Mouse (Mus musculus): ENCODE measurements around the gene Ilf3.
A peak's percentile ranks its signal among the peaks of the same experiment; 100 is the strongest.
"Not testable (repeated sequence)": the region's sequence is repeated elsewhere in the genome, so short reads cannot be mapped to it uniquely, and the experiment has no call there.

Ilf3 gene

DNA sequence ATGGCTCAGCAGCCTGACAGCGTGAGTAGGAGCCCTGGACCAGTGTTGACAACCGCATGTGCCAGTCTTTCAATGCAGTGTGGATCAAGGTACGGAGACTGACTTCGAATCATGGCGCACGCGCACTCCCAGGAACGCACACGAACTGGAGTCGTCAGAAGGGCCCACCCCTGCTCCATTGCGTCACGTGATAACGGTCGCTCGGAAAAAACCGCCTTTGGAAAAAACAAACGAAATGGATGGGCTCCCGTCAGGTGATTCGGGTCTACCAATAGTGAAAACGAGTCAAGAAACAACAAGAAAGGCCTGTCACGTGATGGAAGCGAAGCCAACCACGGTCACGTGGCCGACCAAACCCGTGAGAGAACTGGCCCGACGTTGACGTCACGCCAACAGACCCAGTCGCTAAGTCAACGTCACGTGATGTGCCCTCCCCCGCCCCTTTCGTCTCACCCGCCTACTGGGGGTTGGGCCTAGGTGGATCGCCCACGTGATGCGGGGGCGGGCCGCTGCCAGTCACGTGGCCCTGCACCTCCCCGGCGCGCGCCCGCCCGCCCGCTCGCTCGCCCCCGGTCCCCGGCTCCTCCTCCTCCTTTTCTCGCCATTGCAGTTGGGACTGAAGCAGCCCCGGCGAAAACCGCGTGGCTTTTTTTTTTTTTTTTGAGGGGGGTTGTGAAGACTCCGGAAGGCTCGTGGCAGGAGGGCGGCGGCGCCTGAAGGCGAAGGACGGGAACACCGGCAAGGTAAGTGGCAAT, at the start of gene Ilf3:
Ilf3 (plus strand) TSS at position 515 of the 755 bp plus-strand sequence.
- DNase-seq = peak; percentile 100

DNA sequence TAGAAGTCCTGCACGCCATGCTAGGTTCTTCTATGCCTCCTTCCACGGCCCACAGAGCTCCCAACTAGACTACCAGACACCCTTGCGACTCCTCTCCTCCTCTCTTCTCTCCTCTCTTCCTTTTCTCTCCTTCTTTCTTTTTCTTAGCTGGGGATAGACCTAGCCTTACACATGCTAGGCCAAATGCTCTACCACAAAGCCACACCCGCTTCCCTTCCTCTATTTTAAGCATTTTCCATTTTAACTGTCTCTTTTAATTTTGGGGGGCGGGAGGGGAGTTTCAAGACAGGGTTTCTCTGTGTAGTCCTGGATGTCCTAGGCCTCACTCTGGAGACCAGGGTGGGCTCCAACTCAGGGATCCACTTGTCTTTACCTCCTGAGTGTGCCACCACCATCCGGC, 48.9 kb upstream of the Ilf3 start:
- no peak for DNase-seq

DNA sequence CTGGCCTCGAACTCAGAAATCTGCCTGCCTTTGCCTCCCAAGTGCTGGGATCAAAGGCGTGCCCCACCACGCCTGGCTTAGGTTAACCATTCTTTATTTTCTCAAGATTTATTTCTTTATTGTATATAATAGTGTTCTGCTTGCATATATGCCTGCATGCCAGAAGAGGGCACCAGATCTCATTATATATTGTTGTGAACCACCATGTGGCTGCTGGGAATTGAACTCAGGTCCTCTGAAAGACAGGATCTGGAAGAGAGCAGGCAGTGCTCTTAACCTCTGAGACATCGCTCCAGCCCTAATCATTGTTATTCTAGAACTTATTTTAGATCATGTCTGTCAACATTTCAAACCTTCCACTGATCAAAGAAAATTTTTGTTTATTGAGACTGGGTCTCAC, 48.2 kb upstream of the Ilf3 start:
- no peak for DNase-seq

DNA sequence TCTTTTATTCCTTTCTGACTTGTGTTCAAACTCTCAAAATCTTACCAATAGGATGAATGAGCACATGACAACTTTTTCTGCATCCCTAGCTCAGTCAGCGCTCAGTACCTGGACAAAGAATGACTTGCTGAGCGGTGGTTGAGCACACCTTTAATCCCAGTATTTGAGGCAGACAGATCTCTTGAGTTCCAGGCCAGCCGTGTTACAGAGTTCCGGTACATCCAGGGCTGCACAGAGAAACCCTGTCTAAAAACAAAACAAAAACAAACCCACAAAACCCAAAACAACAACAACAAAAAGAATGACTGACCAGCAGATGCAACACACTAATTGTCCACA, 47.4 kb upstream of the Ilf3 start:
- no peak for DNase-seq

DNA sequence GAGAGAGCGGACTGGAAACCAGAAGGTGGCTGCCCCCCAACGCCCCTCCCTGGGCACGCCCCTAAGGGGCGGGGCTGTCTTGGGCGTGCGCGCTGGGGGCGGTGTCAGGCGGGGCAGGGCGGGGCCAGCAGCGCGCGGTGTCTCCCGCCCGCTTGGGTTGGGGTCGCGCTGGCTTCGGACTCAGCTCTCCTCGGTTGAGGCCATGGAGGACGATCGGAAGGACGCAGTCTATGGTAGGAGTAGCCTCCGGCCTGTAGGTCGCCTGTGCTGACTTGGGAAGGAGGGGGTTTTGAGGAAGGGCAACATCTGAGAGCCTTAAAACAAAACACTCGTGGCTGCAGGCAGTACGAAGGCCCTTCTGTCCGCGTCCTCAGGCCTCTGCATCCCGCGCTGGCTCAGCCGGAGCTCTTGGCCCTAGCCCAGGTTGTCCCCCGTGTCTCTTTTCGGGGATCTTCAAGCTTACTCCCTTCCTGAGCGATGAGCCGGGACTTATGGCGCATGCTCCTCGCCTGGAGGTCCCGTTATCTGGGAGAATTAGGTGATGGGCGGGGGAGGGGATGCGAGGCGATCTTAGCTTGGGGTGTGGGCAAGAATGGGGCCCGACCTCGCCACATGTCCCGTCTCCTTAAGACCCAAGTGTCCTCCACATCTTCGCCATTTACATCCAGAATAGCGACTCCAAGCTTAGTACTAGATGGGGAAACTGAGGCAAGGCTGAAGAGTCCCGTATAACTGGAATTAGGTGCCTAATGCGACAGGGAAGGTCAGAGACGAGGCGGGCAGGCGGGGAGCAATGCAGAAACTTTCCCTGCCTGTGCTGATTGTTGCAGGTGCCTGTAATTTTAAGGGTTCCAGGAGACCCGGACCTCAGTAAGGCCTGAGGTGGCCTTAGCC, 46.8 kb upstream of the Ilf3 start, which contains the start of gene Slc44a2:
Slc44a2 (plus strand) TSS at position 80 of the 894 bp plus-strand sequence.
- DNase-seq = peak; percentile 78

DNA sequence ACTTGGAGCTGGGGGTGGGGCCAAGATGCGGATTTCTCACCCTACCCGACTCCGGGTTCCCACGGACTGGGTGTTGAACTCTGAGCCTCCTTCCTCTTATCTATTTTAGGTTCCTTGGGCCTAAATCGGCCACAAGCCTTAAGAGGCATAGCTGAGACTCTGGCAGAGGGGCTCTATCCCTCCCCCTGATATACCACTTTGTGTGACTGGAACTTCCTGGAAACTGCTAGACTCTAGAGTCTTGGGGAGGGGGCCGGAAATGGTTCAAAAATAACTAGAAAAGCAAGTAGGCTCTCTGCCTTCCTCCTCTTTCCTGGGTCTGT, 46.2 kb upstream of the Ilf3 start:
- DNase-seq = peak; percentile 62

DNA sequence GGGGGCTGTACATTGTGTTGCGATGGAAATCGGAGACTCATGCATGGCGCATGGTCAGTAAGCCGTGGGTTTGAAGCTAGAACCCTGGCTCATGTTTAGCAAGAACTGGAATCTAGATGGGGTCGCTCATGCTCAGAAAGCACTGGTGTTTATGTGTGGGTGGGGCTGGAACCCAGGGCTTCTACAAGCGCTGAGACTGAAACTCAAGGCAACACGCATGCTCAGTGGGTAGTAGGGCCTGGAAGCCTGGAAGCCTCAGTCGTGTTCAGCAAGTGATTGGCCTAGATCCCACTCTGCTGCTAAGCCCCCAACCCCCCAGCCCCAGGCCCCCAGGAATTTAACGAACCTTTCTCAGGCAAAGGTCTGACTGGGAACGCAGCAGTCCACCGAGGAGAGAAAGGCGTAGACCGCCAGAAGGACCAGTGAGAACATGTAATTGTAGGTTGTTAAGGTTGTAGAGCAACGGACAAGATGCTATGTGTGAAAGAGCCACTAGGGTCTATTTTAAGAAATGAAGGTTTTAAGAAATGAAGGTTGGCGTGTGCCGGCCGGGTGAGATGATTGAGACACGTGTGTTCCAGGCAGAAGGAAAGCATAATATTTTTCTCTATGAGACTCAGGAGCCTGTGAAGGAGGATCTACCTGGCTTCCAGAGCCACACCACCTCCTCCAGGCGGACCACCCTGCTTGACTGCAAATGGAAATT, 45.3 kb upstream of the Ilf3 start:
- no peak for DNase-seq

DNA sequence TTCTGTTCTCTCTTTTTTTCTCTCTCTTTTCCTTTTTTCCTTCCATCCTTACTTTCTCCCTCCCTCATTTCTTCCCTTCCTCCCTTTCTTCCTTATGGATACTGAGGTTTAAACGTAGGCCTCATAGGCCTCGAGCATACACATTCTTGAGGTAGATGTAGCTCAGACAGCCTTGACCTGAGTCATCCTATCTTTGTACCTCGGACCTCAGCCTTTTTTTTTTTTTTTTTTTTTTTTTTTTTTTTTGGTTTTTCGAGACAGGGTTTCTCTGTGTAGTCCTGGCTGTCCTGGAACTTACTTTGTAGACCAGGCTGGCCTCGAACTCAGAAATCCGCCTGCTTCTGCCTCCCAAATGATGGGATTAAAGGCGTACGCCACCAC, 44.8 kb upstream of the Ilf3 start:
- DNase-seq = not testable (repeated sequence)

DNA sequence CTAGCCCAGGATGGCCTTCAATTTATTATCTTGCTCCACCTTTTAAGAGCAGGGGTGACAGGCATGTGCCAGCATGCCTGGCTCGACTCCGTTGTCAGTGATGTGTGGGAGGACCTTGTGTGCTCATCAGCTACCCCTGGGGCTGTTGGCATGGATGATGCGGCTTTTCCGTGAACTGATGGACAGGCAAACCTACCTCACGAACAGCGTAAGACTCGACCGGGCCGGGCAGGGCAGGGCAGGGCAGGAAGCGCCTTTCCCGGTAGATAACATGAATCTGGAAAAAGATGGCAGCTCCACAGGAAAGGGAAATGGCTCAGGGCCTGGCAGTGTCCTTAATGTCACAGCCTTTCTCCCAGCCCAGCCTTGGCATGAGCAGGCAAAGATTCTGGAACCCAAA, 43.4 kb upstream of the Ilf3 start:
- DNase-seq = no peak

DNA sequence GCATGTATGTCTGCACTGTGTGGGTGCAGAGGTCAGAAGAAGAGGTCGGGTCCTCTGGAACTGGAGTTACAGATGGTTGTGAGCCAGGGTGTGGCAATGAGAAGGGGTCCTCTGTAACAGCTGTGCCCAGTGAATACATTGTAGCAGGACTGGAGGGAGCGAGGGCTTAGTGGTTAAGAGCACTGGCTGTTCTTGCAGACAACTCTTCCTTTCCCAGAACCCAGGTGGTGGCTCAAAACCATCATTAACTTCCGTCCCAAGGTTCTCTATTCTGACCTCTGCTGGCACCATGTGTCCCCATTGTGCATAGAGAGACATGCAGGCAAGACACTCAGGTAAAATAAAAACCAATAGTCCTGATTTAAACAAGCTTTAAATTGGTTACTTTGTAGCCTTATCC, 40.1 kb upstream of the Ilf3 start:
- DNase-seq = no peak

DNA sequence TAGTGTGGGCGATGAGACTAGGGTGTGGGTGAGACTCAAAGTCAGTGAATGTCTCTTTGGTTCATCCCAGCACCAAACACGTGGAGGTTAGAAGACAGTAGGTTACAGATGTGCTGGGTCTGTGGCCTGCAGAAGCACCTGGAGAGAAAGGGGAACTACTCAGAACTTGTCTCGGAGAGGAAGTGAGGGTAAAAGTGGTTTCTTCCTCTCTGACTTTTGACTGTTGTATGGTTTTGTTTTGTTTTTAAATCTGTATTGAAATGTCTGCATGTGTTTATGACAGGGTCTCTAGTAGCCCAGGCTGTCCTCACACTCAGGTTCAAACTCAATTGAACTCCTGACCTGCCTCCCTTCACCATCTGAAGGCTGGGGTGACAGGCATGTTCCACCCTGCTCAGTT, 39.6 kb upstream of the Ilf3 start:
- no peak for DNase-seq

DNA sequence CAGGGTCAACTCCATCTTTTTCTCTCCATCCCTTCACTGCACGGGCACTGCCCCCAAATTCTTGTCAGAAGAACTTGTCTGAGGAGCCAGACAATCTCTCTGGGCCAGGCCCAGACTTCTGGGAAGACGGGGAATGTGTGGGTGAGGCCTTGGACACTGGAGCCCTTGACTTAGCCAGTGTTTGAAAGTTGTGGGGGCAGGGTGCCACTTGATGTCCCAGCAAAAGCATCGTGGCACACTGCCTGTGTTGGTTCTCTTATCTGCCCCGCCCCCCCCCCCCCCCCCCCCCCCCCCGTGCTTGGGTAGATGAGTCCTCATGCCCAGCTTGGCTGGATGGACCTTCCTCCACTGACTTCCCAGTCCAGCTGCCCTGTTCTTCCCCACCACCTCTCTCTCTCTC, 38.6 kb upstream of the Ilf3 start:
- DNase-seq = no peak

DNA sequence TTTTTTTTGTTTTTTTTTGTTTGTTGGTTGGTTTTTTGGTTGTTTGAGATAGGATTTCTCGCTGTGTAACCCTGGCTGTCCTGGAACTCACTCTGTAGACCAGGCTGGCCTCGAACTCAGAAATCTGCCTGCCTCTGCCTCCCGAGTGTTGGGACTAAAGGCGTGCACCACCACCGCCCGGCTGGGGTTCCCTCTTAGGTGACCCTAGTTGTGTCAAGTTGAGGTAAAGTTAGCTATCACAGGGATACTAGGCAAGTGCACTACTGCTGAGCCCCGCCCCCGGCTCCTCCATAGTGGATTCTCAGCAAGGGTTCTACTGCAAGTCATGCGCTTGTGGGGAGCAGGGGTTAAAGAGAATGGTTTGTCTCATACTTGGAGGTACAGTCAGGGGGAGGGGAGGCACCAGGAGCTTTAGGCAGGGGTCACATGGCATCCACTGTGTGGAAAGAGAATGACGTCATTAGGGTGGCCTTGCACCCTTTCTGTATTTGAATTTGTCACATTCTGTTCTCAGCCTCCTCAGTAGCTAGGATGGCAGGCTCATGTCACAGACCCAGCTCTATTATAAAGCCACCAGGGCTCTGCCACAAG, 37.9 kb upstream of the Ilf3 start:
- no peak for DNase-seq

DNA sequence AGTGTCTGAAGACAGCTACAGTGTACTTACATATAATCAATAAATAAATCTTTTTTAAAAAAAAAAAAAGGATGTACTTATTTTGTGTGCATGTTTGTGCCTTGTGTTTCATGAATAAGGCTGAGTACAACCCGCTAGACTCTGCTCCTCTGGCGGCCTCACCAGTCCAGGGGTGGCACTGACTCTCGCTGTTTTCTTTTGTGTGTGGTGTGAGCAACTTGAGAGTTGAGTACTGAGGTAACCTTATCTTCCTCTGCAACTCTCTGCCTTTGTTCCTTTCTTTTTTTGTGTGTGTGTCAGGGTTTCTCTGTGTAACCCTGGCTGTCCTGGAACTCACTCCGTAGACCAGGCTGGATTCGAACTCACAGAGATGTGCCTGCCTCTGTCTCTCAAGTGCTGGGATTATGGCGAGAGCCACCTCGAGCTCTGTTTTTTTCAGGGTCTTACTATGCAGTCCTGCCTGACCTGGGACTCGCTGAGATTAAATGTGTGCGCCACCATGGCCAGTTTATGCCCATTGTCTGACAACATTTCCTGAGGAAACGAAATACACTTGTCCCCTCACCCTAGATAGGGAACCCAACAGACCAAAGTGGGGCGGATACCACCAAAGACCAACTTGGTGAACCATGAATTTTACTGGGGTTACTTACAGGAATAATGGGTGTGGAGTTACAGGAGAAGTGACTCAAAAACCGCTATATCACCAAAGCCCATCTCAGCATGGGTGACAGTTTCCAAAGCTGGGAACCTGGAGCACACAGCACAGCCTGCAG, 36.1 kb upstream of the Ilf3 start:
- no peak for DNase-seq

DNA sequence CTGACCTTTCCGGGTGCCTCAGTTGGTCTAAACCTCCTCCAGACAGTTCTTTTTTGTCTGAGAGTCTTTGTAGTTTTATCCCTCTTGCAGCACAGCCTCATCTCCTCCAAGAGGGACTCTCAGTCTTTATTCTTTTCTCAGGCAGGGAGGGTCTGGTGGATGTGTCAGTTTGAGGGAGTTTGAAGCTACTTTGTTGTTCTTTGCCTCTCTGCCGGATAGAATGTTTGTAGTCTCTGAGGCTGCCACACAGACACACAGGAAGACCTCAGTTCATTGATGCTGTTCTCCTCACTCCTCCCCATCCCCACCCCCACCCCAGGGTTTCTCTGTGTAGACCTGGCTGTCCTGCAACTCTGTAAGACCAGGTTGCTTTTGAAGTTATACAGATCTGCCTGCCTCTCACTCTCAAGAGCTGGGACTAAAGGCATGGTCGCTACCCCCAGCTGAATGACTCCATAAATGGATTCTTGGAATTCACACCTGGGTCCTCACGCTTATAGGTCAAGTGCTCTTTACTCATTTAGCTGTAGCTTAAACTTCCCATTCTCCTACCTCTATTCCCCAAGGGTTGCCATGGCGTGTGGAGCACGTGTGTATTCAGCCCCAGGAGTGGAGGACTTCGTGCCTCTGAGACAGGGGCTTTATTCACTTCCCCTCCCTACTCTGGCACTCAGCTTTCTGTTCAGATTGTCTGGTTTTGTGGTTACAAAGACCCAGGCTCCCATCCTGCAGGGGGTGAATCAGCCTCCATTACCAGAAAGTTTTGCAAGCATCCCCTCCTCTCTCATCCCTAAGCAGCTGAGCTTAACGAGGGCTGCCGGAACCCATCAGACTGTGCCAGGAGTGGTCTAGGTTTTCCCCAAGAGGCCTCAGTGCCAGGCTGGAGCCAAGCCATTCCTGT, 35.3 kb upstream of the Ilf3 start:
- no peak for DNase-seq

DNA sequence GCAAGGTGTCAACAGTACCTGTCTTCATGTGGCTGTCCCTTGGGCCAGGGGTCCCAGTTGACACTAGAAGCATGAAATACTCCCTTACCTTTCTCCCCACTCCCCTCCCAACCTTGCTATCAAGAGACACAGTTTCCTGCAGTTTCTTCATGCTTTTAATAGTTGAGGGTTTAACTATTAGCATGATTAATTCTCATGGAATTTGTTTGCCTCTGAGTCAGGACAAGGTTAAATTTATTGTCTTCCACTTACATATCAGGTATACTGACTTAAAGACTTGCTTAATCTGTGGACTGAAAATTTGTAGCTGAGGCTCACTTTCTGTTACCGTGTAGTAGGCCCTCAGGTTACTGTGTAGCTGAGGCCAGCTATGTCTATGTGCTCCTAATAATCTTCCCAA, 34.1 kb upstream of the Ilf3 start:
- DNase-seq = no peak

DNA sequence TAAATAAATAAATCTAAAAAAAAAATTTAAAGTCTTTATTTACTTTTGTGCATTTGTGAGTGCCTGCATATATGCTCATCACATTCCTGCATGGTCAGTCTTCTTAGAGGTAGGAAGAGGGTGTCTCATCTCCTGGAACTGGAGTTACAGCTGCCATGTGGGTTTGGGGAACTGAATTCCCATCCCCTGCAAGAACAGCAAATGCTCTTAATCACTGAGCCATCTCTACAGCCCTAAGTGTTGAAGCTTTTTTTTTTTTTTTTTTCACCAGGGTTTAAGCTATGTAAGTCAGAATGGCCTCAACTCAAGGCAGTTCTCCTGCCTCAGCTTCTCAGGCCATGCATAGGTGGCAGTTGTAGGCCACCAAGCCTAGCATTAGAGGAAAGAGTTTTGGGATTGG, 32.9 kb upstream of the Ilf3 start:
- DNase-seq = no peak

DNA sequence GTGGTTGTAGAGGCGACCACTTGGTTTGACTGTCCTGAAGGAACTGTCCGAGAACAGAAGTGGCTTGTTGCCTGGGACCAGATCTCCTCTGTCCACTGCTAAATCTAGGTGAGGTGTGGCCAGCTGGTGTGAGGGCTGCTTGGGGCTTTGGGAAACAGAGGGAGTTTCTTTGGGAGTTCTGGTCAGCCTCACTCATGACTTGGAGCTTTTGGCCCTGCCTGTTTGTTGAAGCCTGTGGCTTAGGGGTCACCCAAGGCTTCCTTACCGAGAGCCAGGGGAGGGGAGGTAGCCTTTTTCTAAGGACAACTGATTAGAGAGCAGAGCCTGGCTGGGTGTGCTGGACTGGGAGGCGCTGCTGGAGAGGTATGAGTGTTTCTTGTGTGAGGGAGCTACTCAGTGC, 32.3 kb upstream of the Ilf3 start:
- DNase-seq = no peak

DNA sequence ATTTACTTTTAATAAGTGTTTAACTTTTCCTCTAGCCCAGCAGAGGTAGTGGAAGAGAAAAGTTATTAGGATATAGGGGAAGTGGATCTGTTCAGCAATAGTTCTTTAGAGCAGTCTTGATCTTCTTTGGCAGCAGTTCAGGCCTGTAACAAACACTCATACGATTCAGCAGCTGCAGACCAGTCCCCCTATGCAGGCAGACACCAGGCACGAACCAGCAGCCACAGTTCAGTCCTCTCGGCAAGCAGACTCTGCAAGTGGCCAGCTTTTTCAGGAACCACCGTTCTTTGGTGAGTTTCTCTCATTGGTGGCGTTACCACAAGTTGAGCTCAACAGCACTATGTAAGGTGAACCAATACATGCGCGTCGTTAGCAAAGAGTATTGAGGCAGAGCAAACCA, 31.2 kb upstream of the Ilf3 start:
- no peak for DNase-seq

DNA sequence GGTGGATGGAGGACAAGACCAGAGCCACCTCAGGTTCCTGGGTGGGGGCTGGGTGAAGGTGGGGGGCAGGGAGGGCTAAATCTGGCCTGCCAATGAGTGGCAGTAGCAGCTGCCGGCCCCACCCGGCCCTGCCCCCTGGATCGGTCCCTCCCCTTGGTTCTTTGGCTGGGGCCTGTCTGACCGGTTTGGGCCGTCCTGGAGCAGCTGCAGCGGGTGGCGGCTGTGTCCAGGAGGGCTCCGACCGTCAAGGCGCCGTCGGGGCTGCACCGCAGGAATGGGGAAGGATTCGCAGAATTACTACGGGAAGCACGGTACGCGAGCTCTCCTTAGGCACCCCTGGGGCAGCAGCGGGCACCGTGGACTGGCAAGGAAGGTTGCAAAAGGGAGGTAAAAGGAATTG, 30.0 kb upstream of the Ilf3 start:
- no peak for DNase-seq

DNA sequence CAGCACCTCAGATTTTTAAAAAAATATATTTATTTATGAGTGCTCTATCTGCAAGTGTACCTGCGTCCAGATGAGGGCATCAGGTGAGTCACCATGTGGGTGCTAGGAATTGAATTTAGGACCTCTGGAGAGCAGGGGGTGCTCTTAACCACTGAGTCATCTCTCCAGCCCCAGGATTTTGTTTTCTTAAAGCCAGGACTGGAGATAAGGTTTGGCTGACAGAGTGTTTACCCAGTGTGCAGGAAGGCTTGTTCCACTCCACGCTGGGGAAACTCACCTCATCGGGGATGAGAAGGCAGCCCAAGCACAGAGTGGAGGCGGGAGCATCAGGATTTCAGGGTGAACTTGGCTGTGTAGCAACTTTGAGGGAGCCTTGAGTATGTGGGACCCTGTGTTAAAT, 27.3 kb upstream of the Ilf3 start:
- no peak for DNase-seq

Data from layer of hippocampus, adult 9-11 months (tissue).